Mouse (Mus musculus) midbrain, embryonic 14.5 days (tissue): Measurements from ENCODE around the gene Chn2. TPM values are rescaled to one million over a fixed set of nuclear protein-coding genes. Genes with fewer than 3 reads are reported as not detected.

ENCODE experiments used
- ATAC-seq: fragments of 200-750 bp; cut with Nextera tagmentation; 2 replicates; pipeline ENCODE4 v1.8.0; 2017; ENCODE audit warnings: moderate number of reproducible peaks, moderate library complexity; ENCODE audit not compliant: low FRiP score, low TSS enrichment
- DNase-seq: peaks from one replicate; pipeline ENCODE4 v3.0.0-alpha.2; 2015
- H3K27ac ChIP-seq: fragments of 300-500 bp; sonication (generic); replicated peaks from 2 replicates; pipeline ENCODE4 v1.5.1; 2014; ENCODE audit warnings: mild to moderate bottlenecking, low read depth, low read length, moderate library complexity
- H3K27me3 ChIP-seq: fragments of 300-500 bp; sonication (generic); 2 replicates; pipeline ENCODE4 v1.6.1; 2014; ENCODE audit warnings: low read length, control low read depth, mixed read lengths; ENCODE audit not compliant: control insufficient read depth, insufficient read depth
- H3K36me3 ChIP-seq: fragments of 300-500 bp; sonication (generic); 2 replicates; pipeline ENCODE4 v1.6.1; 2014; ENCODE audit warnings: low read length, control low read depth; ENCODE audit not compliant: control insufficient read depth, insufficient read depth
- H3K4me1 ChIP-seq: fragments of 300-500 bp; sonication (generic); 2 replicates; pipeline ENCODE4 v1.6.1; 2014; ENCODE audit warnings: mild to moderate bottlenecking, antibody characterized with exemption, low read length, control low read depth; ENCODE audit not compliant: control insufficient read depth, insufficient read depth
- H3K4me2 ChIP-seq: fragments of 300-500 bp; sonication (generic); 2 replicates; pipeline ENCODE4 v1.6.1; 2014; ENCODE audit warnings: mild to moderate bottlenecking, low read length, moderate library complexity
- H3K4me3 ChIP-seq: fragments of 300-500 bp; sonication (generic); replicated peaks from 2 replicates; pipeline ENCODE4 v1.5.1; 2014; ENCODE audit warnings: low read depth, low read length
- H3K9ac ChIP-seq: fragments of 300-500 bp; sonication (generic); replicated peaks from 2 replicates; pipeline ENCODE4 v1.6.1; 2014; ENCODE audit warnings: mild to moderate bottlenecking, low read length, moderate library complexity
- H3K9me3 ChIP-seq: fragments of 300-500 bp; sonication (generic); 2 replicates; pipeline ENCODE4 v1.6.1; 2016; ENCODE audit warnings: low read length, control low read depth, mixed read lengths; ENCODE audit not compliant: control insufficient read depth
- WGBS: fragments of 180-500 bp; shearing (Covaris S2); extraction: QIAGEN DNeasy Blood & Tissue Kit; methylation state at CpG from one replicate; pipeline ENCODE4 v1.1.7; 2014; 5-methylcytosine and 5-hydroxymethylcytosine counted together
- polyA plus RNA-seq: library from polyadenylated mRNA; unstranded; fragments of >200 nt; fragmentation: Nextera tagmentation; extraction: Ambion mirVana; gene quantifications from 2 replicates; pipeline ENCODE4 v1.2.1, GENCODE M21; 2014

Chn2 gene
- polyA plus RNA-seq, 1 experiment from 2014 or later, result 40.6 TPM

DNA sequence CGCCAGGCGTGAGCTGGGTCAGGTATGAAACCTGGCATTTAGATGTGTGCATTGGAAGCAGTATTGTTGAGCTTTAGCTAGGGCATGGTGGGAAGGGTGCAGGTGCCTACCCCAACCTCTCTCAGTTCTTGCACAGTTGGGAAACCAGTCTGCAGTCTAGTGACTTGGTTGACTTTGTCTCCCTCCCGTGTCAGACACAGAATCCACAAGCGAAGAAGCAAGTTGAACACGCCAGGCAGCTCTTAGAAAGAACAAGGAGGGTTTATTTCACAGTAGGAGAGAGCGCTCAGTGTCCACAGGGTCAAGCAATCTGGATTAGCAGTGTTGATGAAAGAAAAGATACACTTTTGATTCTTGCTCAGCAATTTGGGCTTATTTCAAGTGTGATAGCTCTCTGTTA lies 226.0 kb downstream of the Chn2 start:
- Histone ChIP-seq H3K9me3 (no peaks in the 10 kb centered on the region), H3K4me2 (no peak overlapping the region), H3K4me3 (no peak overlapping the region), H3K27me3 (no peaks in the 10 kb centered on the region), H3K4me1 (no peaks in the 10 kb centered on the region), H3K9ac (no peak overlapping the region), H3K36me3 (no peaks in the 10 kb centered on the region), H3K27ac (no peak overlapping the region)
- ATAC-seq, result no peak
- no peak for DNase-seq
- WGBS, result 90% methylated on average over 6 of the region's 6 CpGs

GRCm38 (mm10) chr6:54272556-54273378 lies 233.4 kb downstream of the Chn2 start:
- Histone ChIP-seq H3K4me3 (no peak overlapping the region), H3K4me2 (no peak overlapping the region), H3K27me3 (no peaks in the 10 kb centered on the region), H3K27ac (0 out of 2 replicates have a peak overlapping the region, but pooled peaks have one; percentile 17), H3K9ac (no peak overlapping the region), H3K9me3 (no peaks in the 10 kb centered on the region), H3K4me1 (no peaks in the 10 kb centered on the region; the same call in 1 of the 2 replicates), H3K36me3 (no peaks in the 10 kb centered on the region)
- DNase-seq (no peak), ATAC-seq (no peak)
- 56% methylated on average over 14 of the region's 14 CpGs for WGBS

GRCm38 (mm10) chr6:54273379-54273730 lies 234.0 kb downstream of the Chn2 start:
- no peak overlapping the region for H3K9ac ChIP-seq
- H3K27ac ChIP-seq, result no peak overlapping the region
- H3K4me1 ChIP-seq, result no peaks in the 10 kb centered on the region; the same call in 1 of the 2 replicates
- H3K36me3 ChIP-seq, result no peaks in the 10 kb centered on the region
- no peaks in the 10 kb centered on the region for H3K27me3 ChIP-seq
- ATAC-seq, result no peak
- H3K9me3 ChIP-seq, result no peaks in the 10 kb centered on the region
- H3K4me2 ChIP-seq, result no peak overlapping the region
- no peak for DNase-seq
- no peak overlapping the region for H3K4me3 ChIP-seq
- 59% methylated on average over 6 of the region's 6 CpGs for WGBS

DNA sequence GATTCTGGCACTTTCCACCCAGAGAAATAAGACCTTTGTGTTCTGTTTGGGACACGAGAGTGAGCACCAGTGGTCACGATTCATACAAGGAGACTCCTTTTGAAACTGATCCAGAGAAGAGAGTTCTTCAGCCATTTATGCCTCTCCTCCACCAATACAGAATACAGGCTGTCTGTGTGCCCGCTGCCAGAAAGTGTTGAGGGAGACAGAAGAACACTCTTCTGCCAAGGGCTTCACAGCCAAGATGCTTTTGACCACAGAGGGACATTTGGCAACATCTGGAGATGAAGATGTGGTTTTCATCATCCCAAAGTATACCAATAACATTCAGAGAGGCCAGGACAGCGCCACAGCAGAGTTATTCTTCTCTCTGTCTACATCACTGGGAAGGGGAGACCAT lies 237.9 kb downstream of the Chn2 start:
- Histone ChIP-seq H3K4me1 (no peaks in the 10 kb centered on the region; the same call in 1 of the 2 replicates), H3K36me3 (no peaks in the 10 kb centered on the region), H3K9ac (no peak overlapping the region), H3K9me3 (no peaks in the 10 kb centered on the region), H3K4me2 (no peak overlapping the region), H3K27ac (no peak overlapping the region), H3K4me3 (no peak overlapping the region), H3K27me3 (no peaks in the 10 kb centered on the region)
- DNase-seq, result no peak
- no peak for ATAC-seq
- 92% methylated on average over 4 of the region's 4 CpGs for WGBS

GRCm38 (mm10) chr6:54277828-54278227 lies 238.5 kb downstream of the Chn2 start:
- no peaks in the 10 kb centered on the region for H3K4me1 ChIP-seq
- WGBS, result 16% methylated on average over 5 of the region's 5 CpGs
- no peak overlapping the region for H3K27ac ChIP-seq
- no peaks in the 10 kb centered on the region for H3K9me3 ChIP-seq
- ATAC-seq (no peak), DNase-seq (no peak)
- H3K4me3 ChIP-seq, result no peak overlapping the region
- no peaks in the 10 kb centered on the region for H3K27me3 ChIP-seq
- no peak overlapping the region for H3K4me2 ChIP-seq
- no peak overlapping the region for H3K9ac ChIP-seq
- no peaks in the 10 kb centered on the region for H3K36me3 ChIP-seq

- Histone ChIP-seq H3K27me3 (no peaks in the 10 kb centered on the region), H3K4me3 (no peak overlapping the region), H3K9ac (no peak overlapping the region), H3K4me2 (no peak overlapping the region), H3K27ac (no peak overlapping the region), H3K4me1 (no peaks in the 10 kb centered on the region), H3K9me3 (no peaks in the 10 kb centered on the region), H3K36me3 (no peaks in the 10 kb centered on the region)
- ATAC-seq (no peak), DNase-seq (no peak)
- 88% methylated on average over 2 of the region's 2 CpGs for WGBS
These were observed 239.3 kb downstream of the Chn2 start for GRCm38 (mm10) chr6:54278613-54279012.

GRCm38 (mm10) chr6:54279391-54279790 lies 240.0 kb downstream of the Chn2 start:
- 87% methylated on average over 11 of the region's 11 CpGs for WGBS
- H3K36me3 ChIP-seq, result no peaks in the 10 kb centered on the region
- H3K4me2 ChIP-seq, result no peak overlapping the region
- H3K27ac ChIP-seq, result no peak overlapping the region
- ATAC-seq (no peak), DNase-seq (no peak)
- H3K4me3 ChIP-seq, result no peak overlapping the region
- H3K9me3 ChIP-seq, result no peaks in the 10 kb centered on the region
- H3K4me1 ChIP-seq, result no peaks in the 10 kb centered on the region
- H3K27me3 ChIP-seq, result no peaks in the 10 kb centered on the region
- no peak overlapping the region for H3K9ac ChIP-seq

DNA sequence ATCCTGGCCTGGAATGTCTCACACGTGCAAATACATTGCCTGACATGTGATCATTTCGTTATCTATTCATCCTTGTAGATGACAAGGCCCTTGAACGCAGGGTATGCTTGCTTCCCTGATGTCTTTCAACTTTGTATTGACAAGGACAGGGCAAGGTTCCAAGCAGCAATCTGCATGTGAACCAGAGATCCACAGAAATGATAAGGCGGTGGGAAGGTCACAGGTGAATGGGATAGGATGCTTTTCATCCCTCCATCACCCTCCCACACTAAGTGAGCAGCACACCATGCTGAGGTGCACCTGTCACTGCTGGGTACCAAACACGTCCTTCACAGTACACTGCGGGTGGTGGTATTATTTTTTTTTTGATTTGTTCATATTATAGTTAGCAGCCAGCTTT lies 240.9 kb downstream of the Chn2 start:
- H3K27ac ChIP-seq, result no peak overlapping the region
- H3K36me3 ChIP-seq, result no peaks in the 10 kb centered on the region
- no peaks in the 10 kb centered on the region for H3K9me3 ChIP-seq
- no peak for DNase-seq
- no peak overlapping the region for H3K9ac ChIP-seq
- H3K4me3 ChIP-seq, result no peak overlapping the region
- no peak overlapping the region for H3K4me2 ChIP-seq
- no peaks in the 10 kb centered on the region for H3K4me1 ChIP-seq
- WGBS, result 84% methylated on average over 6 of the region's 6 CpGs
- no peaks in the 10 kb centered on the region for H3K27me3 ChIP-seq
- ATAC-seq, result no peak

DNA sequence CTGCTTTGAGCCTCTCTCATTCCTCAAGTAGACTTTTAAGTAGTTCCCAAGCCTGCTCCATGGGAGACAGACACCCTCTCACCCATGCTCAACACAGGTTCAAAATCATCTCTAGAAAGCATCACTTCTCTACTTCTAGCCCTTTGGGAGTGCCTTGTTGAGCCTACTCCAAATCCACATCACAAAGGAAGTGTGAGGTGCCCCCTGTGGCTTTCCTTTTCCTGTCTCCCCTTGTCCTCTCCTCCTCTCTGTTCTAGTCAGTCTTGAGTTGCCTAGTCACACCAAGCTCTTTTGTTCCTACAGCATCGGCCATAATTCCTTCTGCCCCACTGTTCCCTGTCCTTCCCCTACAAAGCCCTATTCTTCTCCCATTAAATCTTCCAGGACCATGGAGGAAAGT lies 243.9 kb downstream of the Chn2 start:
- H3K36me3 ChIP-seq, result no peaks in the 10 kb centered on the region
- no peak overlapping the region for H3K27ac ChIP-seq
- no peaks in the 10 kb centered on the region for H3K27me3 ChIP-seq

More for the DNA sequence above, 243.9 kb downstream of the Chn2 start:
- no peak overlapping the region for H3K9ac ChIP-seq
- no peak overlapping the region for H3K4me3 ChIP-seq
- DNase-seq, result no peak
- H3K4me1 ChIP-seq, result no peaks in the 10 kb centered on the region
- 8% methylated on average over 1 of the region's 1 CpGs for WGBS
- H3K9me3 ChIP-seq, result no peaks in the 10 kb centered on the region
- ATAC-seq, result no peak
- no peak overlapping the region for H3K4me2 ChIP-seq
